ENCODE assay signal across 11 mouse cellular contexts in genomic region chr2:36213108-36213507, GRCm38 (mm10). TPM values are rescaled to one million over a fixed set of nuclear protein-coding genes. Genes with fewer than 3 reads are reported as not detected.
DNase-seq lines count a peak whose midpoint lies in the region; ATAC-seq and TF ChIP-seq lines count a peak whose summit lies in the region.
"Had no signal": no experiment of that assay in that cellular context is flagged by ENCODE, and none has a peak within 500 bp of the region (broad histone marks: within the 10 kb centered on the region; RNA-seq: fewer than 3 reads in every experiment).

No protein-coding gene starts in this region.

- H3K27me3 ChIP-seq in kidney, embryonic 14.5 days (ENCODE audit: control insufficient read depth, insufficient read depth, low read length), result peaks cover 12% of the 10 kb centered on the region
- H3K27me3 ChIP-seq in heart, embryonic 15.5 days, result peaks cover 30% of the 10 kb centered on the region
- H3K27me3 ChIP-seq in lung, postnatal 0 days (replicated peaks; ENCODE audit: insufficient read depth, low read length), result no peaks in the 10 kb centered on the region

- DNase-seq in kidney, adult 9 months, result peak; percentile 41
- peak; percentile 66 for DNase-seq in NIH3T3 (ENCODE audit: low read depth)
- peak; percentile 74 for DNase-seq in lung, postnatal 0 days (ENCODE audit: low spot score)
- no peak for DNase-seq in frontal cortex, postnatal 10 days (ENCODE audit: low spot score in 2 of 2)
- no peak for DNase-seq in layer of hippocampus, postnatal 14 days (ENCODE audit: low spot score in 2 of 2)
- no peak for DNase-seq in embryo, embryonic 10.5 days (ENCODE audit: low spot score)

- no peak for TF ChIP-seq CTCF in lung, postnatal 0 days (IDR thresholded peaks at IDR 0.05)

- no peak overlapping the region for H3K4me3 ChIP-seq in kidney, embryonic 14.5 days (ENCODE audit: low read length)
- no peak overlapping the region for H3K4me3 ChIP-seq in heart, embryonic 15.5 days
- H3K4me3 ChIP-seq in lung, postnatal 0 days (ENCODE audit: low read depth, low read length), result no peak overlapping the region
- H3K4me3 ChIP-seq: layer of hippocampus, adult 2 months; limb, embryonic 13.5 days; midbrain, embryonic 10.5 days had no signal

- no peak overlapping the region for H3K4me2 ChIP-seq in kidney, embryonic 14.5 days (replicated peaks; ENCODE audit: low read depth, low read length)
- H3K4me2 ChIP-seq in heart, embryonic 15.5 days, result peak overlapping the region; percentile 14
- H3K4me2 ChIP-seq in lung, postnatal 0 days (replicated peaks; ENCODE audit: low read depth, low read length), result no peak overlapping the region
- H3K4me2 ChIP-seq: limb, embryonic 13.5 days had no signal

- no peak overlapping the region for H3K27ac ChIP-seq in kidney, embryonic 14.5 days (ENCODE audit: low read depth, low read length)
- peak overlapping the region; percentile 74 for H3K27ac ChIP-seq in heart, embryonic 15.5 days
- no peak overlapping the region for H3K27ac ChIP-seq in lung, postnatal 0 days (ENCODE audit: low read length)
- H3K27ac ChIP-seq: layer of hippocampus, adult 2 months; limb, embryonic 13.5 days; midbrain, embryonic 10.5 days had no signal

- H3K9ac ChIP-seq in kidney, embryonic 14.5 days (ENCODE audit: low read depth, low read length), result no peak overlapping the region
- no peak overlapping the region for H3K9ac ChIP-seq in heart, embryonic 15.5 days
- no peak overlapping the region for H3K9ac ChIP-seq in lung, postnatal 0 days (replicated peaks; ENCODE audit: low read depth)
- H3K9ac ChIP-seq: limb, embryonic 13.5 days had no signal

- ATAC-seq in kidney, embryonic 14.5 days (ENCODE audit: low FRiP score, low TSS enrichment), result no peak
- ATAC-seq in heart, embryonic 15.5 days (replicated peaks; ENCODE audit: insufficient number of reproducible peaks, insufficient read depth, low FRiP score, low read depth), result peak; percentile 71
- ATAC-seq in lung, postnatal 0 days, result peak; percentile 9; the same call in 1 of the 2 replicates

- peaks cover 23% of the 10 kb centered on the region for H3K4me1 ChIP-seq in kidney, embryonic 14.5 days (ENCODE audit: control insufficient read depth, insufficient read depth, low read length)
- H3K4me1 ChIP-seq in heart, embryonic 15.5 days (replicated peaks), result peaks cover 60% of the 10 kb centered on the region
- peaks cover 16% of the 10 kb centered on the region; the same call in 1 of the 2 replicates for H3K4me1 ChIP-seq in lung, postnatal 0 days (ENCODE audit: insufficient read depth, low read depth, low read length)

- 52% methylated on average over 7 of the region's 7 CpGs for WGBS in kidney, embryonic 14.5 days
- 18% methylated on average over 7 of the region's 7 CpGs for WGBS in heart, embryonic 15.5 days
- WGBS in lung, postnatal 0 days, result 29% methylated on average over 7 of the region's 7 CpGs

- no peaks in the 10 kb centered on the region for H3K36me3 ChIP-seq in kidney, embryonic 14.5 days (ENCODE audit: control insufficient read depth, insufficient read depth, low read length)
- no peaks in the 10 kb centered on the region for H3K36me3 ChIP-seq in heart, embryonic 15.5 days
- no peaks in the 10 kb centered on the region for H3K36me3 ChIP-seq in lung, postnatal 0 days (ENCODE audit: insufficient read depth, low read length)
- H3K36me3 ChIP-seq: limb, embryonic 13.5 days; midbrain, embryonic 10.5 days had no signal

- TF ChIP-seq EP300 in lung, postnatal 0 days (IDR thresholded peaks at IDR 0.05), result peak; percentile 44; the same call in 1 of the 2 replicates

- no peaks in the 10 kb centered on the region for H3K9me3 ChIP-seq in kidney, embryonic 14.5 days (ENCODE audit: control insufficient read depth, low read length)
- H3K9me3 ChIP-seq in heart, embryonic 15.5 days (replicated peaks), result no peaks in the 10 kb centered on the region
- H3K9me3 ChIP-seq in lung, postnatal 0 days (ENCODE audit: low read length), result no peaks in the 10 kb centered on the region
- H3K9me3 ChIP-seq: limb, embryonic 13.5 days; midbrain, embryonic 10.5 days had no signal

RNA-seq across cellular contexts. Expression of gene Ptgs1, which starts 17.1 kb away (rescaled TPM):
- polyA plus RNA-seq in kidney, embryonic 14.5 days (2014; fragmentation: Nextera tagmentation; extraction: Ambion mirVana), result 16.4 and 24.6 TPM in 2 replicates
- 23.0 and 29.7 TPM in 2 replicates for polyA plus RNA-seq in heart, embryonic 15.5 days (2015; fragmentation: Nextera tagmentation; extraction: Ambion mirVana)
- 111 and 116 TPM in 2 replicates for polyA plus RNA-seq in lung, postnatal 0 days (2015; fragmentation: Nextera tagmentation; extraction: Ambion mirVana)
- total RNA-seq in layer of hippocampus, postnatal 14 days (2021), result 10 to 100 TPM; 16.4 to 19.6 TPM

Comparison
In these comparisons a context has a peak if more than half of its experiments do, and no peak if none do; other contexts are left out.
1. DNase-seq: peak in kidney, adult 9 months (single experiment), NIH3T3 (single experiment) and lung, postnatal 0 days (single experiment); none in frontal cortex, postnatal 10 days (0 of 2), layer of hippocampus, postnatal 14 days (0 of 2) and embryo, embryonic 10.5 days (single experiment).